Mouse (Mus musculus) cortical plate, adult 2 months (tissue): ENCODE measurements around the gene Cnot3.
"Not testable (repeated sequence)": the region's sequence is repeated elsewhere in the genome, so short reads cannot be mapped to it uniquely, and the experiment has no call there.

Experiments
- CTCF ChIP-seq: fragments of 200-500 bp; IDR thresholded peaks from 2 replicates; pipeline ENCODE4 v1.5.1; 2011; ENCODE audit warnings: mild to moderate bottlenecking, control low read depth, low read length; ENCODE audit not compliant: insufficient read depth; ENCODE audit errors: extremely low read depth
- POLR2A ChIP-seq: fragments of 200-500 bp; IDR thresholded peaks from 2 replicates; pipeline ENCODE4 v1.6.1; 2011; ENCODE audit warnings: mild to moderate bottlenecking, low read length, control low read depth; ENCODE audit not compliant: insufficient read depth; ENCODE audit errors: extremely low read depth

DNA sequence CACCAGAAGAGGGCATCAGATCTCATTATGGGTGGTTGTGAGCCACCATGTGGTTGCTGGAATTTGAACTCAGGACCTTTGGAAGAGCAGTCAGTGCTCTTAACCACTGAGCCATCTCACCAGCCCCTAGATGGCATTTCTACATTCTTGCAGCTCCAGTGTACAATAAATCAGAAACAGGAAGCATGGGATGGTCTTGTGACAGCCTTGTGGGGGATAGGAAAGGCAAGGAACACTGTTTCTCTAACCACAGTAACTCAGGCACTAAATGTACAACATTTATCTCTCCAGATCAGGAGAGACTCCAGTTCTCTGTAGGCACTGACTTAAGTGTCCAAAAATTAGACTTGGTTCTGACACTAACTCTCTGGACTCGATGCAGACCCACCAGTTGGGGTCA, 47.3 kb upstream of the Cnot3 start:
- TF ChIP-seq CTCF, POLR2A: not testable (repeated sequence)
